20 mouse cellular contexts compared by ENCODE assay signal in genomic region chr12:31307011-31307410, GRCm38 (mm10). TPM values are rescaled to one million over a fixed set of nuclear protein-coding genes. Genes with fewer than 3 reads are reported as not detected.
DNase-seq lines count a peak whose midpoint lies in the region; ATAC-seq lines count a peak whose summit lies in the region.
"Had no signal": no experiment of that assay in that cellular context is flagged by ENCODE, and none has a peak within 500 bp of the region (broad histone marks: within the 10 kb centered on the region; RNA-seq: fewer than 3 reads in every experiment).

No protein-coding gene starts in this region.

- no peaks in the 10 kb centered on the region for H3K36me3 ChIP-seq in forebrain, embryonic 11.5 days (ENCODE audit: control insufficient read depth, insufficient read depth, low read length)
- no peaks in the 10 kb centered on the region for H3K36me3 ChIP-seq in forebrain, embryonic 13.5 days (ENCODE audit: poor library complexity, severe bottlenecking)
- H3K36me3 ChIP-seq in heart, embryonic 13.5 days: peaks cover 100% of the 10 kb centered on the region
- H3K36me3 ChIP-seq: G1E; midbrain, embryonic 12.5 days had no signal

- no peak for ATAC-seq in forebrain, embryonic 11.5 days (replicated peaks; ENCODE audit: low FRiP score)
- no peak for ATAC-seq in forebrain, embryonic 13.5 days
- ATAC-seq in heart, embryonic 13.5 days (ENCODE audit: extremely low read depth, insufficient number of reproducible peaks, low FRiP score, low TSS enrichment): no peak
- ATAC-seq: CD4-positive, CD25-positive, alpha-beta regulatory T cell, adult 4 months; intestine, embryonic 16.5 days; liver, embryonic 12.5 days had no signal

- H3K4me2 ChIP-seq in forebrain, embryonic 11.5 days (ENCODE audit: low read depth, low read length, severe bottlenecking): no peak overlapping the region
- H3K4me2 ChIP-seq in forebrain, embryonic 13.5 days: no peak overlapping the region
- no peak overlapping the region for H3K4me2 ChIP-seq in heart, embryonic 13.5 days
- H3K4me2 ChIP-seq: embryonic facial prominence, embryonic 13.5 days; liver, embryonic 12.5 days; lung, embryonic 14.5 days; midbrain, embryonic 12.5 days had no signal

- no peaks in the 10 kb centered on the region for H3K27me3 ChIP-seq in forebrain, embryonic 11.5 days (ENCODE audit: control insufficient read depth, insufficient read depth, low read length)
- no peaks in the 10 kb centered on the region for H3K27me3 ChIP-seq in forebrain, embryonic 13.5 days
- H3K27me3 ChIP-seq in heart, embryonic 13.5 days (replicated peaks): no peaks in the 10 kb centered on the region
- H3K27me3 ChIP-seq: embryonic facial prominence, embryonic 13.5 days; liver, embryonic 12.5 days; midbrain, embryonic 12.5 days had no signal

- H3K9me3 ChIP-seq in forebrain, embryonic 11.5 days (ENCODE audit: control insufficient read depth, low read length): no peaks in the 10 kb centered on the region
- no peaks in the 10 kb centered on the region for H3K9me3 ChIP-seq in forebrain, embryonic 13.5 days (replicated peaks)
- H3K9me3 ChIP-seq in heart, embryonic 13.5 days: no peaks in the 10 kb centered on the region
- H3K9me3 ChIP-seq: embryonic facial prominence, embryonic 13.5 days; G1E; limb, embryonic 10.5 days; liver, embryonic 12.5 days; midbrain, embryonic 12.5 days had no signal

- peak; percentile 35 for DNase-seq in forebrain, embryonic 11.5 days (ENCODE audit: low spot score)
- peak; percentile 27 for DNase-seq in left cerebral cortex, postnatal 4 days
- DNase-seq in left cerebral cortex, postnatal 10 days (ENCODE audit: extremely low spot score in 1 of 2, low spot score in 2 of 2): no peak
- DNase-seq in thymus, postnatal 10 days (ENCODE audit: low spot score in 2 of 2): no peak
- DNase-seq in liver: no peak
- DNase-seq: gastrocnemius, postnatal 10 days; lung, postnatal 4 days; right cerebral cortex, postnatal 25 days; thymus, postnatal 25 days had no signal

- no peak overlapping the region for H3K27ac ChIP-seq in forebrain, embryonic 11.5 days (ENCODE audit: low read depth, low read length)
- no peak overlapping the region for H3K27ac ChIP-seq in forebrain, embryonic 13.5 days
- H3K27ac ChIP-seq in heart, embryonic 13.5 days (replicated peaks): peak overlapping the region; percentile 68; the same call in 1 of the 2 replicates
- H3K27ac ChIP-seq: embryonic facial prominence, embryonic 13.5 days; limb, embryonic 10.5 days; liver, embryonic 12.5 days; midbrain, embryonic 12.5 days; stomach, postnatal 0 days had no signal

- intact Hi-C loops in left cerebral cortex, postnatal 4 days (cut with DNase I): no loop called here
- intact Hi-C loops in left cerebral cortex, postnatal 10 days (cut with DNase I): no loop called here

- H3K4me1 ChIP-seq in forebrain, embryonic 11.5 days (replicated peaks; ENCODE audit: control insufficient read depth, insufficient read depth, low read length): no peaks in the 10 kb centered on the region
- 0 out of 2 replicates have a peak, but pooled peaks cover 10% of the 10 kb centered on the region for H3K4me1 ChIP-seq in forebrain, embryonic 13.5 days
- H3K4me1 ChIP-seq in heart, embryonic 13.5 days: peaks cover 45% of the 10 kb centered on the region
- H3K4me1 ChIP-seq: liver, embryonic 12.5 days; midbrain, embryonic 12.5 days had no signal

- no peak overlapping the region for H3K4me3 ChIP-seq in forebrain, embryonic 11.5 days (ENCODE audit: low read depth, low read length)
- H3K4me3 ChIP-seq in forebrain, embryonic 13.5 days: no peak overlapping the region
- no peak overlapping the region for H3K4me3 ChIP-seq in heart, embryonic 13.5 days
- H3K4me3 ChIP-seq: embryonic facial prominence, embryonic 13.5 days; limb, embryonic 10.5 days; liver, embryonic 12.5 days; midbrain, embryonic 12.5 days had no signal

- WGBS in forebrain, embryonic 11.5 days: 91% methylated on average over 8 of the region's 8 CpGs
- WGBS in forebrain, embryonic 13.5 days: 93% methylated on average over 8 of the region's 8 CpGs
- WGBS in heart, embryonic 13.5 days: 82% methylated on average over 8 of the region's 8 CpGs

- no peak overlapping the region for H3K9ac ChIP-seq in forebrain, embryonic 11.5 days (ENCODE audit: low read length)
- no peak overlapping the region for H3K9ac ChIP-seq in forebrain, embryonic 13.5 days
- H3K9ac ChIP-seq in heart, embryonic 13.5 days: no peak overlapping the region
- H3K9ac ChIP-seq: embryonic facial prominence, embryonic 13.5 days; liver, embryonic 12.5 days; lung, embryonic 14.5 days; midbrain, embryonic 12.5 days had no signal

RNA-seq across cellular contexts. Expression of gene Lamb1, which starts 42.0 kb away (rescaled TPM):
- polyA plus RNA-seq in forebrain, embryonic 11.5 days (2014; fragmentation: Nextera tagmentation; extraction: Ambion mirVana): 22.4 and 24.4 TPM in 2 replicates
- polyA plus RNA-seq in forebrain, embryonic 13.5 days (2015; fragmentation: Nextera tagmentation; extraction: Ambion mirVana): 12.5 and 15.2 TPM in 2 replicates
- total RNA-seq in left cerebral cortex, postnatal 4 days (2021): 10 to 100 TPM; 50.9 to 55.7 TPM
- 10 to 100 TPM; 33.1 to 35.1 TPM for total RNA-seq in left cerebral cortex, postnatal 10 days (2021)
- polyA plus RNA-seq in heart, embryonic 13.5 days (2015; fragmentation: Nextera tagmentation; extraction: Ambion mirVana): 90.6 and 91.3 TPM in 2 replicates
- polyA plus RNA-seq: CD4-positive, CD25-positive, alpha-beta regulatory T cell, adult 4 months; G1E had no signal

RNA-seq across cellular contexts. Expression of gene Dld, which starts 44.2 kb away (rescaled TPM):
- 133 and 142 TPM in 2 replicates for polyA plus RNA-seq in forebrain, embryonic 11.5 days (2014; fragmentation: Nextera tagmentation; extraction: Ambion mirVana)
- 124 and 126 TPM in 2 replicates for polyA plus RNA-seq in forebrain, embryonic 13.5 days (2015; fragmentation: Nextera tagmentation; extraction: Ambion mirVana)
- 10 to 100 TPM; 86.5 to 94.7 TPM for total RNA-seq in left cerebral cortex, postnatal 4 days (2021)
- total RNA-seq in left cerebral cortex, postnatal 10 days (2021): 100 to 1,000 TPM; 111 to 119 TPM
- polyA plus RNA-seq in heart, embryonic 13.5 days (2015; fragmentation: Nextera tagmentation; extraction: Ambion mirVana): 179 and 190 TPM in 2 replicates

Comparison
In these comparisons a context has a peak if more than half of its experiments do, and no peak if none do; other contexts are left out.
1. DNase-seq: peak in forebrain, embryonic 11.5 days (single experiment) and left cerebral cortex, postnatal 4 days (single experiment); none in left cerebral cortex, postnatal 10 days (0 of 2), thymus, postnatal 10 days (0 of 2) and liver (single experiment).